Mouse (Mus musculus): ENCODE results near the gene Ptges3l.

- TF ChIP-seq POLR2A (IDR thresholded peaks at IDR 0.05; ENCODE audit: insufficient read length, low read depth) (peak; percentile 88), E2F4 (IDR thresholded peaks at IDR 0.05; ENCODE audit: insufficient read depth) (peak; percentile 60), MYOG (IDR thresholded peaks at IDR 0.05; ENCODE audit: control insufficient read depth in 1 of 3, insufficient read depth in 1 of 3, insufficient read length in 2 of 3, low read depth in 2 of 3) (peak in 1 of 3 experiments; percentile 10), USF1 (IDR thresholded peaks at IDR 0.05; ENCODE audit: low read depth) (no peak), MYOD1 (IDR thresholded peaks at IDR 0.05; ENCODE audit: control insufficient read depth in 1 of 3, insufficient read length in 2 of 3, low read depth in 2 of 3) (peak in 1 of 3 experiments; percentile 22), CEBPB (IDR thresholded peaks at IDR 0.05; ENCODE audit: insufficient read depth, poor library complexity, severe bottlenecking) (no peak), MAX (IDR thresholded peaks at IDR 0.05; ENCODE audit: low read depth) (no peak), TCF3 (IDR thresholded peaks at IDR 0.05; ENCODE audit: insufficient read length, low read depth) (no peak), POLR2AphosphoS2 (IDR thresholded peaks at IDR 0.05; ENCODE audit: insufficient read length, low read depth) (peak; percentile 93), REST (IDR thresholded peaks at IDR 0.05; ENCODE audit: insufficient read depth, insufficient read length) (no peak), TCF12 (IDR thresholded peaks at IDR 0.05; ENCODE audit: insufficient read depth, poor library complexity, severe bottlenecking) (no peak), SRF (IDR thresholded peaks at IDR 0.05; ENCODE audit: control insufficient read depth, insufficient read length, low read depth) (no peak)
Measured at GRCm38 (mm10) chr11:101417101-101417855, 7.9 kb downstream of the Ptges3l start, which contains the start of gene Aarsd1.

Data from myocyte (in vitro differentiated cells).